Mouse (Mus musculus): ENCODE measurements around the gene Depdc5. TPM values are rescaled to one million over a fixed set of nuclear protein-coding genes. Genes with fewer than 3 reads are reported as not detected.

Gene Depdc5
- polyA plus RNA-seq, 1 experiment from 2014 or later, result 40.3 TPM

Other genes starting within 250 kb of the Depdc5 start
- 63.1 and 69.5 TPM in 2 replicates for gene Pisd, start 78.1 kb upstream of the Depdc5 start, polyA plus RNA-seq (2014; fragmentation: Nextera tagmentation; extraction: Ambion mirVana)
- not detected in 2 replicates for gene Gm20671, start 36.6 kb upstream of the Depdc5 start, polyA plus RNA-seq (2014; fragmentation: Nextera tagmentation; extraction: Ambion mirVana)
- gene Prr14l, start 9.4 kb upstream of the Depdc5 start, polyA plus RNA-seq (2014; fragmentation: Nextera tagmentation; extraction: Ambion mirVana), result 14.2 and 15.3 TPM in 2 replicates
- gene Ywhah, start 155.1 kb downstream of the Depdc5 start, polyA plus RNA-seq (2014; fragmentation: Nextera tagmentation; extraction: Ambion mirVana), result 436 and 450 TPM in 2 replicates
- gene Slc5a1, start 240.5 kb downstream of the Depdc5 start, polyA plus RNA-seq (2014; fragmentation: Nextera tagmentation; extraction: Ambion mirVana), result not detected in 2 replicates

All from forebrain, embryonic 11.5 days (tissue).